Mouse (Mus musculus): Measurements from ENCODE around the gene Ly6g6f.
A peak's percentile ranks its signal among the peaks of the same experiment; 100 is the strongest.

- TF ChIP-seq GATA1 (IDR thresholded peaks at IDR 0.05; ENCODE audit: borderline replicate concordance, low read length): no peak
- peak; percentile 64; the same call in 1 of the 2 replicates for TF ChIP-seq FLI1 (IDR thresholded peaks at IDR 0.05; ENCODE audit: low read length)
These were observed 35.9 kb upstream of the Ly6g6f start, which contains the start of gene Gpank1 for GRCm38 (mm10) chr17:35121143-35121799.

All from megakaryocyte, embryonic 14.5 days (primary cell).